Mouse (Mus musculus): ENCODE results near the gene Olfr1440. TPM values are rescaled to one million over a fixed set of nuclear protein-coding genes. Genes with fewer than 3 reads are reported as not detected.

Gene Olfr1440
- polyA plus RNA-seq, 1 experiment from 2014 or later, result not detected

DNA sequence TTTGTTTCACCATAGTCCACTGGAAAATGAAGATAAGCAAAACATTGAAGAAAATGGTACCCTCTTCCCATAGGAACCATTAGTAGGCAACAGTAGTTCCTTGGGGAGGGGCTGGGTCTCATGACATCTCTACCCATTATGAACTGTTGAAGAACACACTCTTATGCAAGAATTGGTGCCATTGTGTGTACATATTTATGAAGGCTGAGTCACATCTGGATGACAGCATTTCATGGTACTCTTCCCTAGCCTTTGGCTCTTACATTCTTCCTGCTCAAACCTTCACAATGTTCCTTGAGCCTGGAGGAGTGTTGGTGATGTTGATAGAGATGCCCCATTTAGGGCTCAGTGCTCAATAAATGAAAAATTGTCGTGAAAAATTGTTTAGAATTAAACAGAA, 52.5 kb downstream of the Olfr1440 start:
- H3K36me3 ChIP-seq (replicated peaks), result no peaks in the 10 kb centered on the region
- DNase-seq (ENCODE audit: low spot score), result no peak
- H3K4me3 ChIP-seq, result no peak overlapping the region
- H3K4me1 ChIP-seq, result no peaks in the 10 kb centered on the region
- H3K27ac ChIP-seq (replicated peaks), result no peak overlapping the region
- 48% methylated on average over 1 of the region's 1 CpGs for WGBS
- no peaks in the 10 kb centered on the region for H3K27me3 ChIP-seq (replicated peaks; ENCODE audit: low read depth, poor library complexity, severe bottlenecking)
- no peaks in the 10 kb centered on the region for H3K9me3 ChIP-seq

DNA sequence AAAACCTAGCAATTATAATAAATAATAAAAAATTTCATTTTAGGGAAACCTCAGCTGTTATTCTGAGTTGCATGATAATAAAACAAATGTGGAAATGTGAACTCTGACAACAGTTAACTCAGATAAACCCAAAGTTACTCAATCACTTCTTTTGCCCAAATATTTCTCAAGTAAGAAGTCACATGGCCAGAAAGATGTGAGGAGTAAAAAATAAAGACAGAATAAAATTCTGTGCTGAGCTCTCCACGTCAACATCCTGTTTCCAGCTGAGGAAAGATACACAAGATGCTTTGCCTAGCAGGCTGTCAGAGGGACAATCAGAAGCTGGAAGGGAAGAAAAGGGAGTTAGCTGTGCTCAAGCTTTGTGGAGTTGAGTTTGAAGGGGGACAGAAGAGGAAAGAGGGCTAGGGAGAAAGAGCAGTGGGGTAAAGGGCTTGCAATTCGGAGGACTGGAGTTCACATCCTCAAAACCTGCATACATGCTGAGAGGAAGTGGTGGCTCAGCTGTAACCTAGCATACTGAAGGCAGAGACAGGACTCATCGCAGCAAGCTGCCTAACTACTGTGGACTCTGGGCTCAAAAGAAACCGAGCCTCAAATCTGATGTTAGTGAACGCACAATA, 53.1 kb downstream of the Olfr1440 start:
- Histone ChIP-seq H3K9me3 (no peaks in the 10 kb centered on the region), H3K4me3 (no peak overlapping the region), H3K27ac (replicated peaks) (no peak overlapping the region), H3K4me1 (no peaks in the 10 kb centered on the region), H3K36me3 (replicated peaks) (no peaks in the 10 kb centered on the region), H3K27me3 (replicated peaks; ENCODE audit: low read depth, poor library complexity, severe bottlenecking) (no peaks in the 10 kb centered on the region)
- 76% methylated on average over 5 of the region's 5 CpGs for WGBS
- DNase-seq (ENCODE audit: low spot score), result no peak

DNA sequence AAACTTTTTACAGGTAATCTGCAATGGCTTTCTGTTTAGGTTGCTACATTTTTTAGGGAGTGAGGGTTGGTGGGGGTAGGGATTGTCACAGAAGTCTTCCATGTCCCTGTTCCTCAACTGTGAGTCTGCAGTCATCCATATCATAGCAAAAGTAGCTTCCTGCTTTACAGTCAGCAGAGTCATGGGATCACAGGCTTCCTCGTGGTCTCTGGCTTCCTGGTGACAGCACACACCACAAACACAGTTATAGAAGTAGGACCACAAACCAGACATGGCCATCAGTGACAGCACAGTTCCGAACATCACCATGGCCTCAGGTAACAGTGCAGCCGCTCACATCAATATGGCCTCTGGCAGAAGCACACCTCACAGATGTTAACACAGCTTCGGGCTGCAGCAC, 55.5 kb downstream of the Olfr1440 start:
- H3K9me3 ChIP-seq, result no peaks in the 10 kb centered on the region
- DNase-seq (ENCODE audit: low spot score), result no peak
- H3K36me3 ChIP-seq (replicated peaks), result no peaks in the 10 kb centered on the region
- H3K4me3 ChIP-seq, result no peak overlapping the region
- 83% methylated on average over 4 of the region's 4 CpGs for WGBS
- H3K27ac ChIP-seq (replicated peaks), result no peak overlapping the region
- H3K27me3 ChIP-seq (replicated peaks; ENCODE audit: low read depth, poor library complexity, severe bottlenecking), result no peaks in the 10 kb centered on the region
- H3K4me1 ChIP-seq, result no peaks in the 10 kb centered on the region

DNA sequence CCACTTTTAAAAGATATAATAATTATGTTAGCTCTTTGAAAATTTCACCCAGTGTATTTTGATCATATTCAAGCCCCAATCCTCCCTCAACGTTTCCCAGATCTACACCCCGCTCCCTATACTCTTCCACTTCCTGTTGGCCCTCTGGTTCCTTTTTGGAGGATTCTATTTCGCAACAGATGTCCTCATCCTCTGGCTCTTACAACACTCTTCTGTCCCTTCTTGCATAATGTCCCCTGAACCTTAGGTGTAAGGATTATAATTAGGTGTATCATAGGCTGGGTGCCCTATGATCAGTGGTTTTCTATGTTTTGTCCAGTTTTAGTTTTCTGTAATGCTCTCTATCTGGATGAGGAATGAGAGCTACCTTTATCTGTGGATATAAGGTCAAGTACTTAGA, 57.9 kb downstream of the Olfr1440 start:
- Histone ChIP-seq H3K4me3 (no peak overlapping the region), H3K27ac (replicated peaks) (no peak overlapping the region), H3K4me1 (no peaks in the 10 kb centered on the region), H3K27me3 (replicated peaks; ENCODE audit: low read depth, poor library complexity, severe bottlenecking) (no peaks in the 10 kb centered on the region), H3K9me3 (no peaks in the 10 kb centered on the region), H3K36me3 (replicated peaks) (no peaks in the 10 kb centered on the region)
- no peak for DNase-seq (ENCODE audit: low spot score)
- 83% methylated on average over 3 of the region's 3 CpGs for WGBS

Other genes with a start within 250 kb of the Olfr1440 start
- gene Olfr1555-ps1, start 217.2 kb upstream of the Olfr1440 start, polyA plus RNA-seq (2016; fragmentation: Nextera tagmentation; extraction: Ambion mirVana), result not detected in 2 replicates
- not detected in 2 replicates for gene Olfr1431, start 186.6 kb upstream of the Olfr1440 start, polyA plus RNA-seq (2016; fragmentation: Nextera tagmentation; extraction: Ambion mirVana)
- not detected in 2 replicates for gene Olfr1432, start 154.7 kb upstream of the Olfr1440 start, polyA plus RNA-seq (2016; fragmentation: Nextera tagmentation; extraction: Ambion mirVana)
- not detected in 2 replicates for gene Olfr262, start 145.6 kb upstream of the Olfr1440 start, polyA plus RNA-seq (2016; fragmentation: Nextera tagmentation; extraction: Ambion mirVana)
- not detected in 2 replicates for gene Olfr235, start 126.2 kb upstream of the Olfr1440 start, polyA plus RNA-seq (2016; fragmentation: Nextera tagmentation; extraction: Ambion mirVana)
- not detected in 2 replicates for gene Olfr1434, start 107.4 kb upstream of the Olfr1440 start, polyA plus RNA-seq (2016; fragmentation: Nextera tagmentation; extraction: Ambion mirVana)
- gene Olfr1436, start 88.1 kb upstream of the Olfr1440 start, polyA plus RNA-seq (2016; fragmentation: Nextera tagmentation; extraction: Ambion mirVana), result not detected in 2 replicates
- not detected in 2 replicates for gene Olfr1437, start 62.2 kb upstream of the Olfr1440 start, polyA plus RNA-seq (2016; fragmentation: Nextera tagmentation; extraction: Ambion mirVana)
- gene Olfr1438-ps1, start 51.4 kb upstream of the Olfr1440 start, polyA plus RNA-seq (2016; fragmentation: Nextera tagmentation; extraction: Ambion mirVana), result not detected in 2 replicates
- not detected in 2 replicates for gene Olfr1441, start 30.2 kb downstream of the Olfr1440 start, polyA plus RNA-seq (2016; fragmentation: Nextera tagmentation; extraction: Ambion mirVana)
- not detected in 2 replicates for gene Pfpl, start 40.6 kb downstream of the Olfr1440 start, polyA plus RNA-seq (2016; fragmentation: Nextera tagmentation; extraction: Ambion mirVana)
- gene Mpeg1, start 73.5 kb downstream of the Olfr1440 start, polyA plus RNA-seq (2016; fragmentation: Nextera tagmentation; extraction: Ambion mirVana), result 0.08 and 0.17 TPM in 2 replicates
- gene Dtx4, start 114.2 kb downstream of the Olfr1440 start, polyA plus RNA-seq (2016; fragmentation: Nextera tagmentation; extraction: Ambion mirVana), result 12.1 and 19.8 TPM in 2 replicates
- 19.3 and 21.4 TPM in 2 replicates for gene Fam111a, start 158.5 kb downstream of the Olfr1440 start, polyA plus RNA-seq (2016; fragmentation: Nextera tagmentation; extraction: Ambion mirVana)
- not detected in 2 replicates for gene Gm4952, start 212.7 kb downstream of the Olfr1440 start, polyA plus RNA-seq (2016; fragmentation: Nextera tagmentation; extraction: Ambion mirVana)
- gene Glyat, start 246.0 kb downstream of the Olfr1440 start, polyA plus RNA-seq (2016; fragmentation: Nextera tagmentation; extraction: Ambion mirVana), result not detected in 2 replicates